Mouse (Mus musculus): ENCODE measurements around the gene Clcn7. TPM values are rescaled to one million over a fixed set of nuclear protein-coding genes. Genes with fewer than 3 reads are reported as not detected.
A peak's percentile ranks its signal among the peaks of the same experiment; 100 is the strongest.

Clcn7 gene
- total and polyA plus RNA-seq, 3 experiments = 24.6 to 28.5 (median 25.4) TPM

DNA sequence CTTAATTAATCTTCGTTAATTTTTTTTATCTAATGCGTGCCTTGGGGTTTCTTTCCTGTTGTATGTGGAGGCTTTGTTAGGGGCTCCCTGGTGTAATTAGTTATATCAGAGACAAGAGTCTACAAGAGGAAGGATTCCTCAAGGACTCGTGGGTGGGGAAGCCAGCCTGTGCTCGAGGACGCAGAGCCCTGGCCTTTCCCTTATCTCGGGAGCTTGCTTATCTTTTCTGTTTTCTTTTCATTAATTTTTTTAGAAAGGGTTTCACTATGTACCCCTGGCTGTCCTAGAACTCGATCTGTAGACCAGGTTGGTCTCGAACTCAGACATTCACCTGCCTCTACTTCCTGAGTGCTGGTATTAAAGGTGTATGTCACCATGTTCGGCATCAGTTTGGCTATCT lies 5.5 kb upstream of the Clcn7 start:
- Histone ChIP-seq H3K27me3 (ENCODE audit: control insufficient read depth, insufficient read depth, low read length) (no peaks in the 10 kb centered on the region), H3K9ac (ENCODE audit: low read depth, low read length) (no peak overlapping the region), H3K4me1 (ENCODE audit: control insufficient read depth, insufficient read depth, low read length) (peaks cover 2% of the 10 kb centered on the region; the same call in 1 of the 2 replicates), H3K4me3 (no peak overlapping the region), H3K27ac (no peak overlapping the region), H3K36me3 (ENCODE audit: control insufficient read depth, insufficient read depth, low read length) (no peaks in the 10 kb centered on the region), H3K79me2 (replicated peaks; ENCODE audit: control insufficient read depth, insufficient read depth, low read length) (no peaks in the 10 kb centered on the region)
- WGBS = 51% methylated on average over 9 of the region's 9 CpGs
- intact Hi-C loops (cut with DNase I) = no loop called here
- TF ChIP-seq CTCF (IDR thresholded peaks at IDR 0.05) (no peak), EP300 (IDR thresholded peaks at IDR 0.05; ENCODE audit: insufficient read depth, low read depth, low read length) (no peak), POLR2A (IDR thresholded peaks at IDR 0.05; ENCODE audit: insufficient read depth, low read depth, low read length) (no peak)
- DNase-seq = no peak

GRCm38 (mm10) chr17:25130060-25130459 lies 3.1 kb upstream of the Clcn7 start:
- DNase-seq = no peak
- Histone ChIP-seq H3K4me1 (ENCODE audit: control insufficient read depth, insufficient read depth, low read length) (peaks cover 6% of the 10 kb centered on the region), H3K36me3 (ENCODE audit: control insufficient read depth, insufficient read depth, low read length) (no peaks in the 10 kb centered on the region), H3K9ac (ENCODE audit: low read depth, low read length) (no peak overlapping the region), H3K4me3 (no peak overlapping the region), H3K27ac (no peak overlapping the region), H3K79me2 (replicated peaks; ENCODE audit: control insufficient read depth, insufficient read depth, low read length) (peaks cover 3% of the 10 kb centered on the region; the same call in 1 of the 2 replicates), H3K27me3 (ENCODE audit: control insufficient read depth, insufficient read depth, low read length) (no peaks in the 10 kb centered on the region)
- intact Hi-C loops (cut with DNase I) = loop anchor here (5.0 kb wide), 1 partner anchor 142 kb away; the partner anchor contains the start of gene Ube2i
- WGBS = 73% methylated on average over 1 of the region's 1 CpGs
- TF ChIP-seq POLR2A (IDR thresholded peaks at IDR 0.05; ENCODE audit: insufficient read depth, low read depth, low read length) = no peak
- peak; percentile 32 for TF ChIP-seq CTCF (IDR thresholded peaks at IDR 0.05)
- TF ChIP-seq EP300 (IDR thresholded peaks at IDR 0.05; ENCODE audit: insufficient read depth, low read depth, low read length) = no peak

GRCm38 (mm10) chr17:25135622-25136021 lies 2.4 kb downstream of the Clcn7 start:
- Histone ChIP-seq H3K4me3 (no peak overlapping the region), H3K27ac (no peak overlapping the region), H3K79me2 (replicated peaks; ENCODE audit: control insufficient read depth, insufficient read depth, low read length) (peaks cover 8% of the 10 kb centered on the region), H3K27me3 (ENCODE audit: control insufficient read depth, insufficient read depth, low read length) (no peaks in the 10 kb centered on the region), H3K4me1 (ENCODE audit: control insufficient read depth, insufficient read depth, low read length) (peaks cover 4% of the 10 kb centered on the region), H3K9ac (ENCODE audit: low read depth, low read length) (no peak overlapping the region), H3K36me3 (ENCODE audit: control insufficient read depth, insufficient read depth, low read length) (no peaks in the 10 kb centered on the region; the same call in 1 of the 2 replicates)
- WGBS = 84% methylated on average over 6 of the region's 6 CpGs
- DNase-seq = no peak
- TF ChIP-seq CTCF (IDR thresholded peaks at IDR 0.05) (no peak), POLR2A (IDR thresholded peaks at IDR 0.05; ENCODE audit: insufficient read depth, low read depth, low read length) (no peak), EP300 (IDR thresholded peaks at IDR 0.05; ENCODE audit: insufficient read depth, low read depth, low read length) (no peak)
- intact Hi-C loops (cut with DNase I) = no loop called here

DNA sequence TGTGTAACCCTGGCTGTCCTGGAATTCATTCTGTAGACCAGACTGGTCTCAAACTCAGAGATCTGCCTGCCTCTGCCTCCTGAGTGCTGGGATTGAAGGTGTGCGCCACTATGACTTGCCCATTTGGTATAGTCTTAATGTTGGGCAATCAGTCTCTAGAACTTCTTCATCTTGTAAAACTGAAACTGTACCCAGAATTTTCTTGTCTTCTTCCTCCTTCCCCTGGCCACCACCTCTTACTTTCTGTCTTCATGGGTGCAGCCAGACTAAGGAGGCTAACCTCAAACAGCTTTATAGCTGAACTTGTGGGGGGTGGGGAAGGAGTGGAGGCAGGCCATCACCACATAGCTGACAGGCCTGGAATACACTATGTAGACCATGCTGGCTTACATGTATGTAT lies 5.6 kb downstream of the Clcn7 start:
- Histone ChIP-seq H3K79me2 (replicated peaks; ENCODE audit: control insufficient read depth, insufficient read depth, low read length) (peaks cover 12% of the 10 kb centered on the region), H3K36me3 (ENCODE audit: control insufficient read depth, insufficient read depth, low read length) (no peaks in the 10 kb centered on the region; the same call in 1 of the 2 replicates), H3K9ac (ENCODE audit: low read depth, low read length) (no peak overlapping the region), H3K27ac (no peak overlapping the region), H3K4me3 (no peak overlapping the region), H3K4me1 (ENCODE audit: control insufficient read depth, insufficient read depth, low read length) (peaks cover 3% of the 10 kb centered on the region), H3K27me3 (ENCODE audit: control insufficient read depth, insufficient read depth, low read length) (no peaks in the 10 kb centered on the region)
- intact Hi-C loops (cut with DNase I) = no loop called here
- no peak for DNase-seq
- TF ChIP-seq CTCF (IDR thresholded peaks at IDR 0.05) (no peak), POLR2A (IDR thresholded peaks at IDR 0.05; ENCODE audit: insufficient read depth, low read depth, low read length) (no peak)
- 96% methylated on average over 1 of the region's 1 CpGs for WGBS

DNA sequence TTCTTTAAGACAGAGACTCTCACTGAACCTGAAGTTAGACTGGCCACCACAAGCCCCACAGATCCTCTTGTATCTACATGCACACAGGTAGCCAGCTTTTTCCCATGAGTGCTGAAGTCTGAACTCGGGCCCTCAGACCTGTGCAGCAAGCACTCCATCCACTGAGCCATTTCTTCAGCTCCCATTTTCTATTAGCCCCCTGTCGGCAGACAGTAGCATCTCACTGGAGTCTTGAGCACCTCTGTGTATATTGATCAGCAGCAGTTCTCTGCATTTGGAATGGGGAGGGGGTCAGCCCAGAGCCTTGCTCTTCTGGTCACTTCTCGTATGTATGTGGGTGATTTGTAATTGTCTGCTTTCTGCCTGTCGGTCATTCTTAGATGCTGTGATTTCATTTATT lies 6.8 kb downstream of the Clcn7 start:
- Histone ChIP-seq H3K27me3 (ENCODE audit: control insufficient read depth, insufficient read depth, low read length) (no peaks in the 10 kb centered on the region), H3K4me3 (no peak overlapping the region), H3K27ac (no peak overlapping the region), H3K79me2 (replicated peaks; ENCODE audit: control insufficient read depth, insufficient read depth, low read length) (peaks cover 9% of the 10 kb centered on the region; the same call in 1 of the 2 replicates), H3K36me3 (ENCODE audit: control insufficient read depth, insufficient read depth, low read length) (no peaks in the 10 kb centered on the region; the same call in 1 of the 2 replicates), H3K4me1 (ENCODE audit: control insufficient read depth, insufficient read depth, low read length) (no peaks in the 10 kb centered on the region), H3K9ac (ENCODE audit: low read depth, low read length) (no peak overlapping the region)
- 75% methylated on average over 4 of the region's 4 CpGs for WGBS
- no peak for DNase-seq
- TF ChIP-seq CTCF (IDR thresholded peaks at IDR 0.05) (peak; percentile 52), EP300 (IDR thresholded peaks at IDR 0.05; ENCODE audit: insufficient read depth, low read depth, low read length) (no peak)
- intact Hi-C loops (cut with DNase I) = no loop called here

GRCm38 (mm10) chr17:25162161-25162560 lies 29.0 kb downstream of the Clcn7 start, which contains the start of gene Ccdc154:
Ccdc154 (plus strand) TSS chr17:25162461.
- no peaks in the 10 kb centered on the region for H3K79me2 ChIP-seq (replicated peaks; ENCODE audit: control insufficient read depth, insufficient read depth, low read length)
- H3K36me3 ChIP-seq (ENCODE audit: control insufficient read depth, insufficient read depth, low read length) = no peaks in the 10 kb centered on the region
- intact Hi-C loops (cut with DNase I) = no loop called here
- WGBS = 90% methylated on average over 1 of the region's 1 CpGs
- H3K4me3 ChIP-seq = no peak within 1 kb of the TSS
- H3K9ac ChIP-seq (ENCODE audit: low read depth, low read length) = no peak within 1 kb of the TSS
- no peak within 1 kb of the TSS for H3K27ac ChIP-seq
- no peaks in the 10 kb centered on the region for H3K4me1 ChIP-seq (ENCODE audit: control insufficient read depth, insufficient read depth, low read length)
- no peak for DNase-seq
- H3K27me3 ChIP-seq (ENCODE audit: control insufficient read depth, insufficient read depth, low read length) = no peaks in the 10 kb centered on the region
- no peak for TF ChIP-seq EP300 (IDR thresholded peaks at IDR 0.05; ENCODE audit: insufficient read depth, low read depth, low read length)
- TF ChIP-seq CTCF (IDR thresholded peaks at IDR 0.05) = no peak
